Mouse (Mus musculus): ENCODE measurements around the gene Cpsf4l. TPM values are rescaled to one million over a fixed set of nuclear protein-coding genes. Genes with fewer than 3 reads are reported as not detected.

Gene Cpsf4l
- polyA plus RNA-seq, 1 experiment from 2014 or later, result 13.3 TPM

DNA sequence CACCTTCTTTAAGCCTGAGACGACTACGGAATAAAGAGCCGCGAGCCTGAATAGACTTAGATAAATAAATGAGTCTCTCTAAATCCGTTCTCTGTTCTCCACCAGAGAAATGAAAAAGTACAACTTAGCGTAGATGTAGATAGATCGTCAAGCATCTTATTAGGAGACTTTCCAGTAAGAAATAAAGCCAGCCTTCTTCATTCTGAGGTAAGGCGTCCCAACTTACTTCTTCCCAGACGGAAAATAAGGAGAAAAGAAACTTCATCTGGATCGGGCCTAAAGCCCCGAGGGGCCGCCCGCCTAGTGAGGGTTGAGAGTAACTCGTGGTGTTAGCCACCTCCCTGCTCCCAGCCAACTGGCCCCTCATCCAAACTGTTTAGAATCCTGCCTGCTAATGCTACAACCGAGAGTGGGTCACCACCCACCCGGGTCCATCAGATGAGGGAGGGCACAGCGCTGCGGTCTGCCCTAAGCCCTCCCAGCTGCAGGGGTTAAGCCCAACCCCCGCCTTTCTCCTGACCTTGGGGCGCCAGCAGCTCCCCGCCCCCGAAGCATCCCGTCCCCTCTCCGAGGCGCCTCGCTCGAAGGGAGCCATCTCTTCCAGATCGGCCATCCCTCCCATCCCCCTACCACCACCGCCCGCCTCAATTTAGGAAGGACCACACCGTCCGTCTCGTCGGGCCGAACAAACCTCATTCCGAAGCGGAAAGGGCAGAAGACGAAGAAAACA, 26.8 kb downstream of the Cpsf4l start:
- peaks cover 43% of the 10 kb centered on the region for H3K4me1 ChIP-seq (ENCODE audit: control insufficient read depth, insufficient read depth, low read length)
- no peaks in the 10 kb centered on the region for H3K9me3 ChIP-seq (replicated peaks; ENCODE audit: control insufficient read depth, low read length)
- peak; percentile 33 for ATAC-seq (replicated peaks; ENCODE audit: extremely low read depth, insufficient read depth, low FRiP score)
- H3K4me2 ChIP-seq (ENCODE audit: low read depth, low read length), result peak overlapping the region; percentile 76
- H3K36me3 ChIP-seq (ENCODE audit: control insufficient read depth, insufficient read depth), result peaks cover 3% of the 10 kb centered on the region
- 1% methylated on average over 38 of the region's 38 CpGs for WGBS
- H3K27ac ChIP-seq (ENCODE audit: low read length), result peak overlapping the region; percentile 94
- peak overlapping the region; percentile 85 for H3K9ac ChIP-seq (ENCODE audit: low read length)
- no peaks in the 10 kb centered on the region for H3K27me3 ChIP-seq (ENCODE audit: control insufficient read depth, insufficient read depth, low read length)
- peak overlapping the region; percentile 74 for H3K4me3 ChIP-seq (ENCODE audit: low read length)

DNA sequence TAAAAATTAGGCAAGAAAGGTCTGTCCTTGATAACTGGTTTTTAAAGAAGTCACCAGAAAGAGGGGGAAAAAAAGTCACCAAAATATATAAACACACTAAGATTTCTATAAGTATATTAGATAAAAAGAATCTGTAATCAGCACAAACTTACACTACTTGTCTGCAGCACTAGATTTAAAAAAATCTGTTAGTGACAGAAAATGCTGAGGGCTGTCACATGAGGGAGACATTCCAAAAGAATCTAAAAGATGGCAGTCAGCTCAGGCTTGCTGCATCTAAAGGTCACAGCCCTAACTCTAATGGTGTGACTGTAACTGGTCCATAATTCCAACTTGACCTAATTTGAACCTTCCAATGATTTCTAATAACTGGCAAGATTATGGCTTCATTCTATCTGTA, 27.8 kb downstream of the Cpsf4l start:
- peak overlapping the region; percentile 76 for H3K4me2 ChIP-seq (ENCODE audit: low read depth, low read length)
- no peak overlapping the region for H3K27ac ChIP-seq (ENCODE audit: low read length)
- no peaks in the 10 kb centered on the region for H3K27me3 ChIP-seq (ENCODE audit: control insufficient read depth, insufficient read depth, low read length)
- H3K9me3 ChIP-seq (replicated peaks; ENCODE audit: control insufficient read depth, low read length), result no peaks in the 10 kb centered on the region
- peaks cover 2% of the 10 kb centered on the region for H3K36me3 ChIP-seq (ENCODE audit: control insufficient read depth, insufficient read depth)
- no peak for ATAC-seq (replicated peaks; ENCODE audit: extremely low read depth, insufficient read depth, low FRiP score)
- H3K4me1 ChIP-seq (ENCODE audit: control insufficient read depth, insufficient read depth, low read length), result peaks cover 47% of the 10 kb centered on the region
- peak overlapping the region; percentile 85; the same call in 1 of the 2 replicates for H3K9ac ChIP-seq (ENCODE audit: low read length)
- no peak overlapping the region for H3K4me3 ChIP-seq (ENCODE audit: low read length)

DNA sequence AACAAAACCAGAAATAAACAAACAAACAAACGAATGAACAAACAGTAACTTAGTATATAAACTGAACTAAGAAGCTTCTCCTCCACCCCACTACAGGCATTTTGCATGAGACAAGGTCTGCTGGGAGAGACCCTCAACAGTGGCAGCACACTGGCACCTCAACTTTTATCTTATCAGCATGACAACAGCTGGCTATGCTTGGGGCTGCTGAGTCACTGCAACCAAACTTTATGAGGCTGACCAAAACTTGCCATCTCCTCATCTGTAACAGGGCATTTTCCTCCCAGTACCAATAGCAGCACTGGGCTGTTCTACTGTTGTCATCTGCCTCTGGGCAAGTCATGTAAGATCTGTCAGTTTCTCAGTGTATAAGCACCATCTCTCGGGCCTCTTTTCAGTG, 28.9 kb downstream of the Cpsf4l start:
- Histone ChIP-seq H3K4me2 (ENCODE audit: low read depth, low read length) (no peak overlapping the region), H3K9me3 (replicated peaks; ENCODE audit: control insufficient read depth, low read length) (no peaks in the 10 kb centered on the region), H3K4me3 (ENCODE audit: low read length) (no peak overlapping the region), H3K9ac (ENCODE audit: low read length) (no peak overlapping the region), H3K36me3 (ENCODE audit: control insufficient read depth, insufficient read depth) (peaks cover 12% of the 10 kb centered on the region), H3K27ac (ENCODE audit: low read length) (no peak overlapping the region), H3K4me1 (ENCODE audit: control insufficient read depth, insufficient read depth, low read length) (peaks cover 41% of the 10 kb centered on the region), H3K27me3 (ENCODE audit: control insufficient read depth, insufficient read depth, low read length) (no peaks in the 10 kb centered on the region)
- WGBS, result 65% methylated on average over 2 of the region's 2 CpGs
- ATAC-seq (replicated peaks; ENCODE audit: extremely low read depth, insufficient read depth, low FRiP score), result no peak

DNA sequence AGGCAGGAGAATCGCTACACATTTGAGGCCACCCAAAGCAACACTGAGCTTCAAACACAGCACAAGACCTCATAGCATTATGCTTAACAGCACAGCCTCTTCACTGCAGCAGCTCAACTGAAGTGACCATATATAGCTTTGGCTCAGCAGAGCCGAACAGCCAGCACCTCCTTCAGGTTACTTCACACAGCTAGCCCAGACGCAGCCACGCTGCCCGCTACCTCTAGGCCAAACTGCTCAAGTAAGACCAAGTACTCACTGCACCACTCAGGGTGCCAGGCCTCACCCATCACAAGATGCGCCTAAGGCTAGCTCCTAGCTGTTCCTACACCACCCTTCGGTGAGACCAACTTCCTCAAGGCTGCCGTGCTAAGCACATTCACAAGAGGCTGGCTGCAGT, 31.4 kb downstream of the Cpsf4l start:
- Histone ChIP-seq H3K4me1 (ENCODE audit: control insufficient read depth, insufficient read depth, low read length) (peaks cover 42% of the 10 kb centered on the region), H3K4me3 (ENCODE audit: low read length) (no peak overlapping the region), H3K27me3 (ENCODE audit: control insufficient read depth, insufficient read depth, low read length) (no peaks in the 10 kb centered on the region), H3K27ac (ENCODE audit: low read length) (peak overlapping the region; percentile 77), H3K36me3 (ENCODE audit: control insufficient read depth, insufficient read depth) (peaks cover 25% of the 10 kb centered on the region), H3K9me3 (replicated peaks; ENCODE audit: control insufficient read depth, low read length) (no peaks in the 10 kb centered on the region), H3K4me2 (ENCODE audit: low read depth, low read length) (peak overlapping the region; percentile 34; the same call in 1 of the 2 replicates), H3K9ac (ENCODE audit: low read length) (peak overlapping the region; percentile 38)
- 51% methylated on average over 8 of the region's 8 CpGs for WGBS
- no peak; the same call in 1 of the 2 replicates for ATAC-seq (replicated peaks; ENCODE audit: extremely low read depth, insufficient read depth, low FRiP score)

DNA sequence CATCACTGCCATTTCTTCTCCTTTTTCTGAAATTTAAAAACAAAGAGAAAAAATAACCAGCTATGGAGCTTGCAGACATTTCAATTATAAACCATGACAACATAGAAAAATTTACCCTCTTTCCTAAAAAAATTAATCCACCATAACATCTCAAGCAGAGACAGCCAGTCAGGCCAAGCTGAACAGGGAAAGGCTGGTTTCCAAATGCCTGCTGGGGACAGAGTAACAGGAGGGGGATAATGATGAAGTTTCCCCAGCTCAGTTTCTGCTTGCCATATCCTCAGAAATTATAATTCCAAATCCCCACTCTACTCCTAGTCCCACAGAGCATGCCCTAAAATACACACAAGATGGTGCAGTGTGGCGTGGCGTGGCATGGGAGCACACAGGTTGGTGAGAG, 32.4 kb downstream of the Cpsf4l start:
- Histone ChIP-seq H3K4me1 (ENCODE audit: control insufficient read depth, insufficient read depth, low read length) (peaks cover 41% of the 10 kb centered on the region), H3K4me2 (ENCODE audit: low read depth, low read length) (no peak overlapping the region), H3K36me3 (ENCODE audit: control insufficient read depth, insufficient read depth) (peaks cover 30% of the 10 kb centered on the region), H3K4me3 (ENCODE audit: low read length) (no peak overlapping the region), H3K9ac (ENCODE audit: low read length) (no peak overlapping the region), H3K9me3 (replicated peaks; ENCODE audit: control insufficient read depth, low read length) (no peaks in the 10 kb centered on the region), H3K27me3 (ENCODE audit: control insufficient read depth, insufficient read depth, low read length) (no peaks in the 10 kb centered on the region), H3K27ac (ENCODE audit: low read length) (no peak overlapping the region)
- 98% methylated on average over 2 of the region's 2 CpGs for WGBS
- no peak for ATAC-seq (replicated peaks; ENCODE audit: extremely low read depth, insufficient read depth, low FRiP score)

DNA sequence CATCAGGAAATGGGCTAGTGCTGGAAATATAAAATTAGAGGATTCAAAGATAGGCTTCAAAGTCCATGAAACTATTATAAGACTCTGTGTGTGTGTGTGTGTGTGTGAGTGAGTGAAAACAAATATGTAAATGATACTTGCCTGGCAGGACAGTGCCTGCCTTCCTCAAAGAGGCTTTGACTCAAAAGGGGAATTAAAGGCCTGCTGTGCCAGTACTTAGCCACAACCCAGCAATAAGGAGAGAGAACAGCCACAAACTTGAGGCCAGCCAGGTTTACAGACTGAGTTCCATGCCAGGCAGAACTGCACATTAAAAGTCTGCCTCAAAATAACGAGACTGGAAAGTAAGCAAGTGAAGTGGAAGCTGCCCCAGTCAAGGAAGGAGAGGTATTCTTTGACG, 33.0 kb downstream of the Cpsf4l start:
- no peak overlapping the region for H3K27ac ChIP-seq (ENCODE audit: low read length)
- H3K9ac ChIP-seq (ENCODE audit: low read length), result no peak overlapping the region
- ATAC-seq (replicated peaks; ENCODE audit: extremely low read depth, insufficient read depth, low FRiP score), result no peak
- no peaks in the 10 kb centered on the region for H3K27me3 ChIP-seq (ENCODE audit: control insufficient read depth, insufficient read depth, low read length)
- H3K36me3 ChIP-seq (ENCODE audit: control insufficient read depth, insufficient read depth), result peaks cover 33% of the 10 kb centered on the region
- no peak overlapping the region for H3K4me2 ChIP-seq (ENCODE audit: low read depth, low read length)
- H3K4me1 ChIP-seq (ENCODE audit: control insufficient read depth, insufficient read depth, low read length), result peaks cover 36% of the 10 kb centered on the region
- no peaks in the 10 kb centered on the region for H3K9me3 ChIP-seq (replicated peaks; ENCODE audit: control insufficient read depth, low read length)
- H3K4me3 ChIP-seq (ENCODE audit: low read length), result no peak overlapping the region
- WGBS, result 87% methylated on average over 2 of the region's 2 CpGs

DNA sequence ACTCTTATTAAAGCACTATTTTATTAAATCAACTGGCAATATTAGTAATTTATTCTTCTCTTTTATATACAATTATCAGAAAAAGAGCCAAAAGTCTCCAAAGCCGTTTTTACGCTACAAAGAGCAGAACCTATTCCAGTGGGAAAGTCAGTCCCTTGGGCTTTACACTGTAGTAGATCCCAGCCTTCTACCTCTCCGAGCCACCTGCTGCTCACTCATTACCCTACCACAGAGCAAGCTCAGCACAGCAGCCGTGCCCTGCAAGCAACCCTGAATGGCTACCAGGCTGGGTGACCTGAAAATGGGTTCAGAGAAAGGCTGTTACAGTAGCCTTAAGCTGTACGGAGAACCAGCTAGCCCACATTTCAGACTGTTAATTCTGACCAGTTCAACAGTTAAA, 35.2 kb downstream of the Cpsf4l start:
- Histone ChIP-seq H3K4me2 (ENCODE audit: low read depth, low read length) (no peak overlapping the region), H3K27me3 (ENCODE audit: control insufficient read depth, insufficient read depth, low read length) (no peaks in the 10 kb centered on the region), H3K9ac (ENCODE audit: low read length) (no peak overlapping the region), H3K36me3 (ENCODE audit: control insufficient read depth, insufficient read depth) (peaks cover 33% of the 10 kb centered on the region), H3K4me3 (ENCODE audit: low read length) (no peak overlapping the region), H3K4me1 (ENCODE audit: control insufficient read depth, insufficient read depth, low read length) (peaks cover 26% of the 10 kb centered on the region), H3K9me3 (replicated peaks; ENCODE audit: control insufficient read depth, low read length) (no peaks in the 10 kb centered on the region), H3K27ac (ENCODE audit: low read length) (no peak overlapping the region)
- 82% methylated on average over 5 of the region's 5 CpGs for WGBS
- no peak for ATAC-seq (replicated peaks; ENCODE audit: extremely low read depth, insufficient read depth, low FRiP score)

DNA sequence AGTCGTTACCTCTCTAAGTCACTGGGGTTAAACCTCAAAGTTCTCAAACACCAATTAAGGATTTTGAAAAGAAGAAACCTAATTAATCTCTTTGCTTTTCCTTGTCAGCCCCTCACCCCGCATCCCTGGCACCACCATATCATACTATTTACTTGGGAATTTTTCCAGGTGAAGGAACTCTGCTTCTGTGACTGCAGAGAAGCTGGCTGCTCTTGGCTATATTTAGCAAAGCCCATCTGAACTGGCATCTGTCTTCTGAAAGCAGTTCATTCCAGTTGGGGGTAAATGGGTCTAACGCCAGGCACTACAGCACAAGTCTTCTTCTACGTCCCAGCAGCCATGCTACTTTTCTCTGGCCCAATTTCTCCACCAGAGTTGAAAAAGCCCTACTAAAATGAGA, 36.2 kb downstream of the Cpsf4l start:
- Histone ChIP-seq H3K27me3 (ENCODE audit: control insufficient read depth, insufficient read depth, low read length) (no peaks in the 10 kb centered on the region), H3K4me1 (ENCODE audit: control insufficient read depth, insufficient read depth, low read length) (peaks cover 24% of the 10 kb centered on the region), H3K4me2 (ENCODE audit: low read depth, low read length) (peak overlapping the region; percentile 38), H3K9me3 (replicated peaks; ENCODE audit: control insufficient read depth, low read length) (no peaks in the 10 kb centered on the region), H3K36me3 (ENCODE audit: control insufficient read depth, insufficient read depth) (peaks cover 35% of the 10 kb centered on the region), H3K27ac (ENCODE audit: low read length) (peak overlapping the region; percentile 80), H3K4me3 (ENCODE audit: low read length) (no peak overlapping the region), H3K9ac (ENCODE audit: low read length) (peak overlapping the region; percentile 26; the same call in 1 of the 2 replicates)
- WGBS, result 57% methylated on average over 4 of the region's 4 CpGs
- no peak for ATAC-seq (replicated peaks; ENCODE audit: extremely low read depth, insufficient read depth, low FRiP score)

DNA sequence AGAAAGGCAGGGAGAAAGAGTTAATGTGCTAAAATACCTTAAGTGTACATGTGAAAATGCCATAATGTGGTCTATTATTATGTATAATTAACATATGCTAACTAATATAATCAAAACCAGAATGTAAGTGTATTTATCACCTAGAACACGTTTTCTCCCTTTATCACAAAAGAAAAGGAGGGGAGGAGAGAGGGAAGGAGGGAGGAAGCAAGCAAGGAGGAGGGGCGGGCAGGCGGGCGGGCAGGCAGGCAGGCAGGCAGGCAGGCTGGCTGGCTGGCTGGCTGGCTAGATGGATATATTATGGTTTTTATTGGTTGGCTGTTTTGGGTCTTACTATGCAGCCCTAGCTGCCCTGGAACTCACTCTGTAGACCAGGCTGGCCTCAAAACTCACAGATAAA, 40.1 kb downstream of the Cpsf4l start:
- Histone ChIP-seq H3K27ac (ENCODE audit: low read length) (no peak overlapping the region), H3K4me3 (ENCODE audit: low read length) (no peak overlapping the region), H3K4me1 (ENCODE audit: control insufficient read depth, insufficient read depth, low read length) (peaks cover 35% of the 10 kb centered on the region), H3K36me3 (ENCODE audit: control insufficient read depth, insufficient read depth) (peaks cover 17% of the 10 kb centered on the region), H3K4me2 (ENCODE audit: low read depth, low read length) (no peak overlapping the region), H3K9me3 (replicated peaks; ENCODE audit: control insufficient read depth, low read length) (no peaks in the 10 kb centered on the region), H3K9ac (ENCODE audit: low read length) (no peak overlapping the region), H3K27me3 (ENCODE audit: control insufficient read depth, insufficient read depth, low read length) (no peaks in the 10 kb centered on the region)
- WGBS, result 79% methylated on average over 4 of the region's 4 CpGs
- ATAC-seq (replicated peaks; ENCODE audit: extremely low read depth, insufficient read depth, low FRiP score), result no peak

Measured in heart, embryonic 16.5 days (tissue).